Mouse (Mus musculus) forebrain, embryonic 13.5 days (tissue): ENCODE measurements at regions not wholly inside any gene's neighbourhood (a gene's known extent, or its start where the extent isn't known, plus 50 kb on each side); places are given as distances from the start of the nearest gene placed in this dataset.
A peak's percentile ranks its signal among the peaks of the same experiment; 100 is the strongest.
"Not testable (repeated sequence)": the region's sequence is repeated elsewhere in the genome, so short reads cannot be mapped to it uniquely, and the experiment has no call there.

Source experiments
- ATAC-seq: fragments of 200-750 bp; cut with Nextera tagmentation; 2 replicates; pipeline ENCODE4 v1.8.0; 2017
- H3K27ac ChIP-seq: fragments of 300-500 bp; sonication (generic); 2 replicates; pipeline ENCODE4 v1.5.1; 2015; ENCODE audit warnings: inconsistent platforms, mild to moderate bottlenecking, moderate library complexity
- H3K27me3 ChIP-seq: fragments of 300-500 bp; sonication (generic); 2 replicates; pipeline ENCODE4 v1.6.1; 2015; ENCODE audit warnings: mild to moderate bottlenecking, inconsistent platforms
- H3K36me3 ChIP-seq: fragments of 300-500 bp; sonication (generic); 2 replicates; pipeline ENCODE4 v1.6.1; 2015; ENCODE audit warnings: mild to moderate bottlenecking, inconsistent platforms; ENCODE audit not compliant: poor library complexity, severe bottlenecking
- H3K4me1 ChIP-seq: fragments of 300-500 bp; sonication (generic); 2 replicates; pipeline ENCODE4 v1.6.1; 2015; ENCODE audit warnings: inconsistent platforms
- H3K4me2 ChIP-seq: fragments of 300-500 bp; sonication (generic); 2 replicates; pipeline ENCODE4 v1.6.1; 2015; ENCODE audit warnings: inconsistent platforms, mild to moderate bottlenecking, moderate library complexity
- H3K4me3 ChIP-seq: fragments of 300-500 bp; sonication (generic); 2 replicates; pipeline ENCODE4 v1.5.1; 2015; ENCODE audit warnings: mild to moderate bottlenecking, inconsistent platforms
- H3K9ac ChIP-seq: fragments of 300-500 bp; sonication (generic); 2 replicates; pipeline ENCODE4 v1.6.1; 2015; ENCODE audit warnings: mild to moderate bottlenecking, inconsistent platforms
- H3K9me3 ChIP-seq: fragments of 300-500 bp; sonication (generic); replicated peaks from 2 replicates; pipeline ENCODE4 v1.6.1; 2016; ENCODE audit warnings: inconsistent platforms
- WGBS: fragments of 180-500 bp; shearing (Covaris S2); methylation state at CpG from one replicate; pipeline ENCODE4 v1.1.7; 2015; 5-methylcytosine and 5-hydroxymethylcytosine counted together

DNA sequence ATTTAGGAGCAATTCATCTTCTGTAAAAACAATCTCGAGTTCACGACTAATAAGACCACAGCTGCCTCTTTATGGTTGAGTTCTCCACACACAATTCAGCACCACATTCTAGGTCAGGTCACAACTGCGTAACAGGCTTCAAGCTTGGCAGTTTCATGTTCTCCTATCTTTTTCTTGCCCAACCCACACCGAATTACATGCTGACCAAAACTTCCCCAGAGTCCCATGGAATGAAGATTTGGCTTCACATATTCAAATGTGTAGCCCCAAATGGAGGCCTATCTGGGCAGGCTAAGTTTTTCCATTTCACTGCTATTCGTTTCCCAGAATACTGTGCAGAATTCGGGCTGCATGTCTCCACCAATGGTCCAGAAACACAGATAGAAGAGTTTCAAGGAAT lies 167.5 kb upstream of the Slc25a13 start:
- no peak for ATAC-seq
- H3K4me2 ChIP-seq = no peak overlapping the region
- 94% methylated on average over 6 of the region's 6 CpGs for WGBS
- H3K36me3 ChIP-seq = no peaks in the 10 kb centered on the region
- H3K27me3 ChIP-seq = no peaks in the 10 kb centered on the region
- H3K9ac ChIP-seq = no peak overlapping the region
- no peak overlapping the region for H3K27ac ChIP-seq
- H3K4me3 ChIP-seq = no peak overlapping the region
- H3K9me3 ChIP-seq = no peaks in the 10 kb centered on the region
- peaks cover 17% of the 10 kb centered on the region for H3K4me1 ChIP-seq

DNA sequence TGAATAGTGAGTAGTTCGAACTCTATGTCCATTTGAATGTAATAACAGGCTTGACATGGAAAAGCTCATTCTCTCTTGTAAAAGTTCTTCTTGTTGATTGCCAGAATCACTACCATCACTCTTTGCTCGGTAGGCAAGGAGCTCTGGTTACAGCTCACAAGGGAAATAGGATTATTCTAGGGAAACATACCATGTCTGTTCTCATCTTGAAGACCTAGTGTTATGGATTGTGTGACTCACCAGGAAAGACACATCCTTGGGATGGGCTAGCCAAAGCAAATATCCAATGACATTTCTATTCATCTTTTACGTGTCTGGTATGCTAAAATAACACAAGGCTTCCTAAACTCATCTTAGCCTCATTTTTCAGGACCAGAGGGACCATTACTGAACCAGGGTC lies 155.4 kb upstream of the Slc25a13 start:
- H3K9me3 ChIP-seq = no peaks in the 10 kb centered on the region
- no peak for ATAC-seq
- H3K36me3 ChIP-seq = no peaks in the 10 kb centered on the region
- no peaks in the 10 kb centered on the region for H3K27me3 ChIP-seq
- 88% methylated on average over 3 of the region's 3 CpGs for WGBS
- H3K4me3 ChIP-seq = no peak overlapping the region
- H3K27ac ChIP-seq = no peak overlapping the region
- no peaks in the 10 kb centered on the region for H3K4me1 ChIP-seq
- no peak overlapping the region for H3K4me2 ChIP-seq
- no peak overlapping the region for H3K9ac ChIP-seq

GRCm38 (mm10) chr6:6371444-6372093 lies 154.6 kb upstream of the Slc25a13 start:
- ATAC-seq = peak; percentile 75
- Histone ChIP-seq H3K9ac (no peak overlapping the region), H3K4me3 (no peak overlapping the region), H3K27me3 (no peaks in the 10 kb centered on the region), H3K9me3 (no peaks in the 10 kb centered on the region), H3K36me3 (no peaks in the 10 kb centered on the region), H3K27ac (no peak overlapping the region), H3K4me2 (no peak overlapping the region), H3K4me1 (no peaks in the 10 kb centered on the region)
- WGBS = 63% methylated on average over 5 of the region's 5 CpGs

DNA sequence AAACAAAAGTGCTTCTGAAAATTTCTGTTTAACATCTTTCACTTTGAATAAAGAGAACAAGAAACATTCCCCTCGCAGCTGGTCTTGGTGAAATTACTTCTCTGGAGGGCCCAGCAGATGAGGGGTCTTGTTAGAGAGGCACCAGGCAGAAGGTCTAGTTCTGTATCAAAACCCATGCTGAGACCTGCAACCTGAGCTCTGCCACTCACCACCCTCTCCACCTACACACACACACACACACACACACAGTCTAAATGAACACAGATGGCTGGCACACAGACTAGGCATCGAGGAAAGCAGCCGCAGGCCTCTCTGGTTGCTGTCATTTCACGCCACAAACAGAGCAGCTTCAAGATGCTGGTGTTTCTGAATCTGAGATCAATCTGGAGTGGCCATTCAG lies 147.1 kb upstream of the Slc25a13 start:
- ATAC-seq = no peak
- no peaks in the 10 kb centered on the region for H3K9me3 ChIP-seq
- 0 out of 2 replicates have a peak, but pooled peaks cover 6% of the 10 kb centered on the region for H3K4me1 ChIP-seq

DNA sequence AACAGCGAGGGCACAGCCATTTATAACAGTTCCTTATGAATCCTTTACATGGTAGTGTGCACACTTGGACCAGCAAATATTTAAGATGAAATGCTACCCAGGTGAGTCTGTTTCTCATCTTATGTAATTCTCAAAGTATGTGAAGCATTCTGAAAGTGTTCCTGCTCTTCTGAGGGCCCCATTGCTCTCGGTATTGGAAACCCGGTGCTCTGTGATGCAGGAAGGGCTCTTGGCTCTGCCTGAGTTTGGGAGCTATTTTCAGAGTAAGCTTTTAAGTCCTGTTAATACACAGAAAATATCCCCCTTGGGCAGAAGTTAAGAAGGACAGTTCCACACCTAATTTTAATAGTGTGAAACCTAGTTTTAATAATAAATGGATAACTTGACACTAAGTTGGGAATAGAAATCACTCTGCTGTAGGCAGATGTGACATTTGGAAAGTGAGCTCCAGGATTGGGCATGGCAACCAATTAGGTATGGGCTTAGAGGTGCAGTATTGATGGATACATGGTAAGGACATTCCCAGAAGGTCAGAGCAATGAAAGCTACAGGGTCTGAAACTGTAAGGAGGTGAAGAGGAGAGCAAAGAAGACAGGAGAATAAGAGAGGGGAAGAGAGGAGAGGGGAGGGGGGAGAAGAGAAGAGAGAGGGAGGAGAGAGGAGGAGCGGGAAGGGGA lies 145.8 kb upstream of the Slc25a13 start:
- 92% methylated on average over 4 of the region's 4 CpGs for WGBS
- Histone ChIP-seq H3K36me3 (no peaks in the 10 kb centered on the region), H3K27me3 (no peaks in the 10 kb centered on the region), H3K4me2 (no peak overlapping the region), H3K4me1 (0 out of 2 replicates have a peak, but pooled peaks cover 6% of the 10 kb centered on the region), H3K9ac (no peak overlapping the region), H3K27ac (no peak overlapping the region), H3K4me3 (no peak overlapping the region), H3K9me3 (no peaks in the 10 kb centered on the region)
- ATAC-seq = no peak

More for the DNA sequence above, 147.1 kb upstream of the Slc25a13 start:
- no peaks in the 10 kb centered on the region for H3K36me3 ChIP-seq
- H3K27me3 ChIP-seq = no peaks in the 10 kb centered on the region
- no peak overlapping the region for H3K9ac ChIP-seq
- 75% methylated on average over 4 of the region's 4 CpGs for WGBS
- H3K4me2 ChIP-seq = no peak overlapping the region
- no peak overlapping the region for H3K27ac ChIP-seq
- H3K4me3 ChIP-seq = no peak overlapping the region

- not testable (repeated sequence) for H3K36me3 ChIP-seq, H3K4me2 ChIP-seq, H3K27me3 ChIP-seq, H3K9ac ChIP-seq, H3K27ac ChIP-seq, ATAC-seq, H3K4me1 ChIP-seq, H3K4me3 ChIP-seq, H3K9me3 ChIP-seq
Measured at GRCm38 (mm10) chr6:6361181-6361580, 144.2 kb upstream of the Slc25a13 start.

GRCm38 (mm10) chr6:6357477-6357876 lies 140.5 kb upstream of the Slc25a13 start:
- no peaks in the 10 kb centered on the region; the same call in 1 of the 2 replicates for H3K4me1 ChIP-seq
- WGBS = 32% methylated on average over 2 of the region's 2 CpGs
- no peak overlapping the region for H3K4me3 ChIP-seq
- no peak overlapping the region for H3K27ac ChIP-seq
- no peak overlapping the region for H3K4me2 ChIP-seq
- peak; percentile 72; the same call in 1 of the 2 replicates for ATAC-seq
- no peaks in the 10 kb centered on the region for H3K36me3 ChIP-seq
- no peaks in the 10 kb centered on the region for H3K27me3 ChIP-seq
- no peaks in the 10 kb centered on the region for H3K9me3 ChIP-seq
- no peak overlapping the region for H3K9ac ChIP-seq

DNA sequence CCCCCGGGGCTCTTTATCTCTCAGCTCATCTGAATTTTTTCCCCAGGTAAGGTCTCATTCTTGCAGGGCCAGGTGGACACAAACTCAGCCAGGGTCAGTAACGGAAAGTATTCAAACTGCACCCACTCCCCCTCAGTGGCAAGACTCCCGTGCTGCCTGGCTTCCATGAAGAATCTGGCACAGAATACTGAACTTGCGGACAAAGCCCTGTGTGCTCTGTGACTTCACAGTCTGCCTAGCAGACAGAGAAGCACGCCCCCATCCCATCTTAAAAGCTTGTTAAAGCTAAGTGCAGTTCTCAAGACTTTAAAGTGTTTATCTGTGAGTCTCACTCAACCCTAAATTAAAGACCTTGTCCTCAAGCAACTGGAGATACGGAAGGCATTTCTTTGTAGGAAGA lies 140.0 kb upstream of the Slc25a13 start:
- no peak; the same call in 1 of the 2 replicates for ATAC-seq
- Histone ChIP-seq H3K9ac (no peak overlapping the region), H3K4me2 (no peak overlapping the region), H3K27ac (no peak overlapping the region), H3K4me1 (no peaks in the 10 kb centered on the region; the same call in 1 of the 2 replicates), H3K4me3 (no peak overlapping the region), H3K9me3 (no peaks in the 10 kb centered on the region), H3K36me3 (no peaks in the 10 kb centered on the region), H3K27me3 (no peaks in the 10 kb centered on the region)
- 74% methylated on average over 6 of the region's 6 CpGs for WGBS

GRCm38 (mm10) chr6:6335251-6335650 lies 118.3 kb upstream of the Slc25a13 start:
- WGBS = 63% methylated on average over 8 of the region's 8 CpGs
- ATAC-seq = 0 out of 2 replicates have a peak, but pooled peaks have one; percentile 24
- Histone ChIP-seq H3K27ac (no peak overlapping the region), H3K9ac (no peak overlapping the region), H3K36me3 (no peaks in the 10 kb centered on the region), H3K4me2 (no peak overlapping the region), H3K9me3 (0 out of 2 replicates have a peak, but pooled peaks cover 4% of the 10 kb centered on the region), H3K4me3 (no peak overlapping the region), H3K27me3 (no peaks in the 10 kb centered on the region), H3K4me1 (no peaks in the 10 kb centered on the region)

DNA sequence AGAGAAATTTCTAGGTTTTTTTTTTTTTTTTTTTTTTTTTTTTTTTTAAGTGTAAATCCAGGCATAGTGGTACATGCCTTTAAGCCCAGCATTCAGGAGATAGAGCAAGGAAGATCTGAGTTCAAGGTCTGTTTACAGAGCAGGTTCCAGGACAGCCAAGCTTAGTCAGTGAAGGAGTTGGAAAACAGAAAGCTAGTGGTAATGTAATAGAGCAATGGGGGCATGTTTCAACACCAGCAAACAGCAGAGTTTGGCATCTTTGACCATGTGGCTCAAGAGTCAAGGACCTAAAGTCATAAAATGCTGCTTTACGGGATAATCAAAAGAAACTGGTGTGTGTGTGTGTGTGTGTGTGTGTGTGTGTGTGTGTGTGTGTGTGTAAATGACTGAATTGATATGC lies 113.3 kb upstream of the Slc25a13 start:
- WGBS = 100% methylated on average over 1 of the region's 1 CpGs
- no peaks in the 10 kb centered on the region for H3K27me3 ChIP-seq
- no peaks in the 10 kb centered on the region for H3K4me1 ChIP-seq
- ATAC-seq = no peak
- no peak overlapping the region for H3K27ac ChIP-seq
- no peak overlapping the region for H3K9ac ChIP-seq
- no peaks in the 10 kb centered on the region for H3K36me3 ChIP-seq
- H3K4me3 ChIP-seq = no peak overlapping the region
- no peak overlapping the region for H3K4me2 ChIP-seq
- H3K9me3 ChIP-seq = peaks cover 8% of the 10 kb centered on the region; the same call in 1 of the 2 replicates

DNA sequence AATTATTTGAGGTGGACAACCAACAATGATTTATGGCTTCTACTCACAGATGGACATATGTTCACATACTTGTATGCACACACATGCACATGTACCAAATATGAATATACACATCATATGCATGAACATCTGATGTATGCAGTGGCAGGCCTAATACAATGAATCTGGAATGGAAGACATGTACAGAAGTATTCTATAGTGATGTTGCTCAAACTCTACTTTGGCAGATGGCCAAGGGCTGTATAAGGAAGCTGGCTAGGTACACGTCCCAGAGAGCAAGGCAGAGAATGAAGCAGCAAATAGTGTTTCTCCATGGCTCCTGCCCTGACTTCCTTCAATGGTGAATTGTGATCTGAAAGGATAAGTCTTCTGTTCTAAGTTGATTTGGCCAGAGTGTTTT lies 108.5 kb upstream of the Slc25a13 start:
- 45% methylated on average over 1 of the region's 1 CpGs for WGBS
- no peak for ATAC-seq

GRCm38 (mm10) chr6:6316725-6317124 lies 99.8 kb upstream of the Slc25a13 start:
- no peaks in the 10 kb centered on the region for H3K27me3 ChIP-seq
- peak; percentile 51; the same call in 1 of the 2 replicates for ATAC-seq
- 42% methylated on average over 4 of the region's 4 CpGs for WGBS
- no peaks in the 10 kb centered on the region for H3K4me1 ChIP-seq
- H3K27ac ChIP-seq = no peak overlapping the region
- H3K36me3 ChIP-seq = no peaks in the 10 kb centered on the region
- no peaks in the 10 kb centered on the region for H3K9me3 ChIP-seq
- H3K9ac ChIP-seq = no peak overlapping the region
- no peak overlapping the region for H3K4me2 ChIP-seq
- no peak overlapping the region for H3K4me3 ChIP-seq

More for the DNA sequence above, 108.5 kb upstream of the Slc25a13 start:
- Histone ChIP-seq H3K4me1 (no peaks in the 10 kb centered on the region), H3K36me3 (no peaks in the 10 kb centered on the region), H3K27me3 (no peaks in the 10 kb centered on the region), H3K9me3 (peaks cover 4% of the 10 kb centered on the region; the same call in 1 of the 2 replicates), H3K9ac (no peak overlapping the region), H3K4me3 (no peak overlapping the region), H3K4me2 (no peak overlapping the region), H3K27ac (no peak overlapping the region)
